Mouse (Mus musculus): Measurements from ENCODE around the gene Deup1.

The Deup1 gene

GRCm38 (mm10) chr9:15533336-15534070 is 94.2 kb downstream of the Deup1 start:
- no peak for DNase-seq (ENCODE audit: low spot score in 2 of 2)

- DNase-seq (ENCODE audit: low spot score in 2 of 2): no peak
These were observed 96.5 kb downstream of the Deup1 start for GRCm38 (mm10) chr9:15531204-15531603.

- no peak for DNase-seq (ENCODE audit: low spot score in 2 of 2)
These were observed 97.8 kb downstream of the Deup1 start for GRCm38 (mm10) chr9:15529965-15530320.

- peak in 1 of 2 experiments; percentile 64 for DNase-seq (ENCODE audit: low spot score in 2 of 2)
These were observed 98.3 kb downstream of the Deup1 start for GRCm38 (mm10) chr9:15529275-15529964.

GRCm38 (mm10) chr9:15528368-15528767 is 99.4 kb downstream of the Deup1 start:
- no peak for DNase-seq (ENCODE audit: low spot score in 2 of 2)

GRCm38 (mm10) chr9:15527846-15528245 is 99.9 kb downstream of the Deup1 start:
- DNase-seq (ENCODE audit: low spot score in 2 of 2): no peak

- no peak for DNase-seq (ENCODE audit: low spot score in 2 of 2)
These were observed 101.2 kb downstream of the Deup1 start for GRCm38 (mm10) chr9:15526539-15526938.

GRCm38 (mm10) chr9:15525246-15525645 is 102.5 kb downstream of the Deup1 start:
- no peak for DNase-seq (ENCODE audit: low spot score in 2 of 2)

GRCm38 (mm10) chr9:15523646-15524045 is 104.1 kb downstream of the Deup1 start:
- DNase-seq (ENCODE audit: low spot score in 2 of 2): no peak

GRCm38 (mm10) chr9:15522887-15523286 is 104.8 kb downstream of the Deup1 start:
- no peak for DNase-seq (ENCODE audit: low spot score in 2 of 2)

GRCm38 (mm10) chr9:15522348-15522747 is 105.4 kb downstream of the Deup1 start:
- DNase-seq (ENCODE audit: low spot score in 2 of 2): no peak

GRCm38 (mm10) chr9:15517979-15518378 is 109.8 kb downstream of the Deup1 start:
- DNase-seq (ENCODE audit: low spot score in 2 of 2): no peak

- no peak for DNase-seq (ENCODE audit: low spot score in 2 of 2)
These were observed 111.7 kb downstream of the Deup1 start for GRCm38 (mm10) chr9:15516007-15516406.

- peak in 1 of 2 experiments; percentile 43 for DNase-seq (ENCODE audit: low spot score in 2 of 2)
These were observed 114.8 kb downstream of the Deup1 start for GRCm38 (mm10) chr9:15512918-15513317.

GRCm38 (mm10) chr9:15510557-15511310 is 117.0 kb downstream of the Deup1 start:
- peak in 1 of 2 experiments; percentile 61 for DNase-seq (ENCODE audit: low spot score in 2 of 2)

Data from cerebellum, postnatal 4 days (tissue).